Mouse (Mus musculus) neural tube, embryonic 11.5 days (tissue): ENCODE measurements around the gene Ccdc190. TPM values are rescaled to one million over a fixed set of nuclear protein-coding genes. Genes with fewer than 3 reads are reported as not detected.
A peak's percentile ranks its signal among the peaks of the same experiment; 100 is the strongest.

Source experiments
- ATAC-seq: fragments of 200-750 bp; cut with Nextera tagmentation; 2 replicates; pipeline ENCODE4 v1.8.0; 2017; ENCODE audit warnings: moderate number of reproducible peaks, mild to moderate bottlenecking, moderate TSS enrichment, moderate library complexity; ENCODE audit not compliant: insufficient read depth, low FRiP score, low TSS enrichment
- DNase-seq: peaks from one replicate; pipeline ENCODE4 v3.0.0-alpha.2; 2015; ENCODE audit warnings: low spot score
- H3K27ac ChIP-seq: fragments of 300-500 bp; sonication (generic); 2 replicates; pipeline ENCODE4 v1.5.1; 2014; ENCODE audit warnings: low read depth, mild to moderate bottlenecking, low read length
- H3K27me3 ChIP-seq: fragments of 300-500 bp; sonication (generic); 2 replicates; pipeline ENCODE4 v1.6.1; 2014; ENCODE audit warnings: mild to moderate bottlenecking, low read length, mixed read lengths; ENCODE audit not compliant: control insufficient read depth, insufficient read depth
- H3K36me3 ChIP-seq: fragments of 300-500 bp; sonication (generic); 2 replicates; pipeline ENCODE4 v1.6.1; 2014; ENCODE audit warnings: mild to moderate bottlenecking, low read length, moderate library complexity, mixed read lengths; ENCODE audit not compliant: control insufficient read depth, insufficient read depth
- H3K4me1 ChIP-seq: fragments of 300-500 bp; sonication (generic); 2 replicates; pipeline ENCODE4 v1.6.1; 2014; ENCODE audit warnings: low read length, mixed read lengths; ENCODE audit not compliant: control insufficient read depth, insufficient read depth
- H3K4me2 ChIP-seq: fragments of 300-500 bp; sonication (generic); 2 replicates; pipeline ENCODE4 v1.6.1; 2014; ENCODE audit warnings: low read depth, mild to moderate bottlenecking, moderate library complexity
- H3K4me3 ChIP-seq: fragments of 300-500 bp; sonication (generic); 2 replicates; pipeline ENCODE4 v1.5.1; 2014; ENCODE audit warnings: low read depth, low read length
- H3K9ac ChIP-seq: fragments of 300-500 bp; sonication (generic); 2 replicates; pipeline ENCODE4 v1.6.1; 2014; ENCODE audit warnings: mild to moderate bottlenecking, low read length
- H3K9me3 ChIP-seq: fragments of 300-500 bp; sonication (generic); 2 replicates; pipeline ENCODE4 v1.6.1; 2016; ENCODE audit warnings: low read length; ENCODE audit not compliant: control insufficient read depth
- WGBS: fragments of 180-500 bp; shearing (Covaris S2); extraction: QIAGEN DNeasy Blood & Tissue Kit; methylation state at CpG from one replicate; pipeline ENCODE4 v1.1.7; 2014; 5-methylcytosine and 5-hydroxymethylcytosine counted together
- polyA plus RNA-seq: library from polyadenylated mRNA; unstranded; fragments of >200 nt; fragmentation: Nextera tagmentation; extraction: Ambion mirVana; gene quantifications from 2 replicates; pipeline ENCODE4 v1.2.1, GENCODE M21; 2014

Gene Ccdc190
- polyA plus RNA-seq, 1 experiment from 2014 or later: 0.52 TPM

GRCm38 (mm10) chr1:169969516-169969886 is 41.1 kb downstream of the Ccdc190 start:
- Histone ChIP-seq H3K27ac (peak overlapping the region; percentile 50; the same call in 1 of the 2 replicates), H3K4me1 (peaks cover 9% of the 10 kb centered on the region), H3K36me3 (no peaks in the 10 kb centered on the region; the same call in 1 of the 2 replicates), H3K4me3 (peak overlapping the region; percentile 42), H3K9me3 (no peaks in the 10 kb centered on the region), H3K4me2 (peak overlapping the region; percentile 50), H3K9ac (peak overlapping the region; percentile 43), H3K27me3 (no peaks in the 10 kb centered on the region)
- peak; percentile 48 for ATAC-seq
- 2% methylated on average over 6 of the region's 9 CpGs for WGBS
- no peak for DNase-seq

GRCm38 (mm10) chr1:169970936-169971335 is 42.5 kb downstream of the Ccdc190 start:
- H3K4me1 ChIP-seq: peaks cover 9% of the 10 kb centered on the region
- WGBS: 98% methylated on average over 4 of the region's 4 CpGs
- no peak overlapping the region for H3K9ac ChIP-seq
- no peaks in the 10 kb centered on the region for H3K36me3 ChIP-seq
- ATAC-seq: no peak
- no peaks in the 10 kb centered on the region for H3K9me3 ChIP-seq
- DNase-seq: no peak
- H3K27me3 ChIP-seq: no peaks in the 10 kb centered on the region
- no peak overlapping the region for H3K4me3 ChIP-seq
- H3K27ac ChIP-seq: no peak overlapping the region
- no peak overlapping the region for H3K4me2 ChIP-seq

GRCm38 (mm10) chr1:169971998-169972397 is 43.5 kb downstream of the Ccdc190 start:
- no peak overlapping the region for H3K27ac ChIP-seq
- no peaks in the 10 kb centered on the region for H3K9me3 ChIP-seq
- no peak for ATAC-seq
- no peak overlapping the region for H3K4me3 ChIP-seq
- 83% methylated on average over 2 of the region's 2 CpGs for WGBS
- H3K27me3 ChIP-seq: no peaks in the 10 kb centered on the region
- peaks cover 9% of the 10 kb centered on the region for H3K4me1 ChIP-seq
- H3K4me2 ChIP-seq: no peak overlapping the region
- DNase-seq: no peak
- no peaks in the 10 kb centered on the region for H3K36me3 ChIP-seq
- H3K9ac ChIP-seq: no peak overlapping the region

GRCm38 (mm10) chr1:169977621-169978020 is 49.2 kb downstream of the Ccdc190 start:
- H3K4me1 ChIP-seq: no peaks in the 10 kb centered on the region
- WGBS: 88% methylated on average over 4 of the region's 4 CpGs
- ATAC-seq: no peak

More at GRCm38 (mm10) chr1:169977621-169978020, 49.2 kb downstream of the Ccdc190 start:
- no peaks in the 10 kb centered on the region for H3K27me3 ChIP-seq
- H3K4me2 ChIP-seq: no peak overlapping the region
- no peaks in the 10 kb centered on the region for H3K36me3 ChIP-seq
- no peak for DNase-seq
- H3K4me3 ChIP-seq: no peak overlapping the region
- no peak overlapping the region for H3K9ac ChIP-seq
- H3K27ac ChIP-seq: no peak overlapping the region
- H3K9me3 ChIP-seq: no peaks in the 10 kb centered on the region

Other genes starting within 250 kb of the Ccdc190 start
- 33.1 and 44.0 TPM in 2 replicates for gene Rgs4, start 181.0 kb upstream of the Ccdc190 start, polyA plus RNA-seq
- gene Hsd17b7, start 40.6 kb downstream of the Ccdc190 start, polyA plus RNA-seq: 22.7 and 24.9 TPM in 2 replicates
- gene Ddr2, start 182.1 kb downstream of the Ccdc190 start, polyA plus RNA-seq: 36.0 and 43.6 TPM in 2 replicates
- 66.2 and 71.9 TPM in 2 replicates for gene Uap1, start 246.3 kb downstream of the Ccdc190 start, polyA plus RNA-seq